Mouse (Mus musculus): Measurements from ENCODE around the gene Gpr156.

DNA sequence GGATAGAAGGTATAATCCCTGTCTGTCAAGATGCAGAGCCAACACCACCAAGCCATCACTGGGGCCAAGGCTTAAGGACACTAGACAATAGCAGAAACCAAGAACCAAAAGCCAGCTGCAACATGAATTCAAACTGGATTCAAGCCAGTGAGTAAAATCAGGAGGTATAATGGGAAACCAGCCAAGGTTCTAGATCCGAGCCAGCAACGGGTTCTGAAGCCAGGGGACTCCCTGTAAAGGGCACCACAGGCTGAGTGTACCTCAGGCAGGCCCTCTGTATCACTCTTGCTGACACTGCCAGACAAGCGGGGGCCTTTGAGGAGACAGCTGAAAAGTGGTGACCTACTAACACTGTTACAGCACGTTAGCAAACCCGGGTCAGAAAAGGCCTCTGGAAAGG lies 55.2 kb downstream of the Gpr156 start:
- TF ChIP-seq POLR2A (IDR thresholded peaks at IDR 0.05; ENCODE audit: borderline replicate concordance, extremely low read depth, low read depth, low read length): no peak
- no peak for TF ChIP-seq CTCF (IDR thresholded peaks at IDR 0.05; ENCODE audit: insufficient read depth, low read length)
